Mouse (Mus musculus): ENCODE measurements around the gene Nktr. TPM values are rescaled to one million over a fixed set of nuclear protein-coding genes. Genes with fewer than 3 reads are reported as not detected.

Gene Nktr
- 102 TPM for polyA plus RNA-seq (2017; shearing (Covaris generic))

DNA sequence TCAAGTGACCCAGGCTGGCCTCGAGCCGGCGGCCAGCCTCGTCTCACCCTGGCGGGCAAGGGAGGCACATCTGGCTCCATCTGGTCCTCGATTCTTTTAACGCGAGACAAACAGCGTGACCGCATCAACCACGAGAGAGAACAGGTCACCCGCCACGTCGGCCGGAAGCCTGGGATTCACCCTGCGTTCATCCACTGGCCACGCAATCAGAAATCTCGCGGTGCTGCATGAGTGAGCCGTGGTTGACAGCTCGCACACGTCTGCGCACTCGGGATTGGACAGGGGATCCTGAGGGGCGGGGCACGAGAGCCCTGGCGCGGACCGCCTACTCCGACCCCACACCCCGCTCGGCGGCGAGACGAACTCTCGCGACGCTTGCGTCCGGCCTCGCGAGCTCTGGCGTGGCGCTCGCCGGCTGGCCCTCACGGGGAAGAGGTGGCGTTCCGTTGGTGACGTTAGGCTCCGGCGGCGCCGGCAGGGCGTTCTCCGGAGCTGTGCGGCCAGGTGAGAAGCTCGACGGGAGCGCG, at the start of gene Nktr:
Gene Nktr, plus strand, starts transcription at position 378 of the 527 bp plus-strand sequence.

DNA sequence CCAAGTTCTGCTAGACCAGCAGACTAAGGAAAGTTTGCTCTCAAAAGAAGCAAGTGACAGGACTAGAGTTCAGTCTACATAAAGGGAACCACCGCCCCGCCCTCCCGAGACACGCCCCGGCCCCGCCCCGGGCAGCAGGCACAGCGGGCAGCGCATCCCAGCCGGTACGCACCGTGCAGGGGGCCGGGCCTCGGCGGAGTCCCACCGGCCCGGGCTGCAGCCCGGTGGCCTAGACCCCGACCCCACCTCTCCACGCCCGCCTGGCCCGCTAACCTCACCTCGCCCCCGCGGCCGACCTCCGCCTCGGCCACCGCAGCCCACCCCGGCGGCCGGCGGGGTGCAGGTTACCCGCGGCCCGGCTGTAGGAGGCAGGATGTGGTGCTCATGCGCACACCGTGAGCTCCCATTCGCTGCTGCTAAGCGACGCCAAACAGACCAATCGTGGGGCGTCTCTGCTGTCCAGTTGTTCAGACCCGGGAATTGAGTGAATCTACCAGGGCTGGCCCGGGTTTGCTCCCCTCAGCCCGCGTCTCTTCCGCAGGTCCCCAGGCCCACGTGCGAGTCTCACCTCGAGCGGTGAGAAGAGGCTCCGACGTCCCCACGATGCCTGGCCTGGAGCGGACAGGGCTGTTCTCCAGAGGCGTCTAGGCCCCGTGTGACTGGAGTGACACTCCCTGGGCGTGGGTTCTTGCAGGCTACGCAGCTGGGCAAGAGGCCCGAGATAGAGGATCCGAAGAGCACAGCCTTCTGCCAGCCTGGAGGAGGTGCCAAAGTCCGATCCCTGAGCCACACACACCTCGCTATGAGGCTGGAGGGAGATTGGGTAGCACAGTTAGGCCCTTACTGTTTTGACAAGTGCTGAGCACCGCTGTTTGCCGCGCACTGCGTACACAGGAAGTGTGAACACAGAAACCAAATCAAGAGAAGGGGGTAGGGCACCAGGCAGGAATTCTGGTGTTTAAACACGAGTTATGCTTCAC, 14.0 kb upstream of the Nktr start, which contains the start of gene Sec22c:
Gene Sec22c, minus strand, starts transcription at position 845 of the 980 bp plus-strand sequence.

DNA sequence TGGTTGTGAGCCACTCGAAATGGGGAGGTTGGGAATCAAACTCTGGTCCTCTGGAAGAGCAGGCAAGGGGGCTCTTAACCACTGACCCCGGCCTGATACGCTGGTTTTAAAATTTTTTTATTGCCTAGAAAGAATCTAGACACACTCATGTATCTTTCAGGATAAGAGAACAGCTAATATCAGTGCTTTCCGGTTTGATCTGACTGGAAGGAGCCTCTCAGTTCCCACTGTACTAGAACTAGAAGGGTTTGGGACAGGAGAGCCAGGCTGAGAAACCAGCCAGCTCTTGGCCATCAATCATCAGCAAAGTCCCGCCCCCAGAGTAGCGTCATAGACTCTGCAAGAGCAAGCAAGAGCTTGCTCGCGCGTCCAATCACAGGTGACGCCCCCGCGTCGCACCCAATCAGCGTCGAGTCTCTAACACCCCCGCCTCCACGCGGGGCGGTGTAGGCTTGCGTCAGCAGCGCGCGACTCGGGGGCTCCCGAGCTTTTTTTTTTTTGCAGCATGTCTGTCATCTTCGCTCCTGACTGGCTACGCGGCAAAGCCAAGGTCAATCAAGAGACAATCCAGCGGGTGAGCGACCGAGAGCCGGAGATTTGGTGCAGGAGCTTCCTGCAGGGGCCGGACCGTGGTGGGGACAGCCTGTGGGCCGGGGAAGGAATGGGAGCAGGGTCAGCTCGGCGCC, 8.9 kb upstream of the Nktr start, which contains the start of gene Ss18l2:
Gene Ss18l2, plus strand, starts transcription at position 432 of the 686 bp plus-strand sequence.

DNA sequence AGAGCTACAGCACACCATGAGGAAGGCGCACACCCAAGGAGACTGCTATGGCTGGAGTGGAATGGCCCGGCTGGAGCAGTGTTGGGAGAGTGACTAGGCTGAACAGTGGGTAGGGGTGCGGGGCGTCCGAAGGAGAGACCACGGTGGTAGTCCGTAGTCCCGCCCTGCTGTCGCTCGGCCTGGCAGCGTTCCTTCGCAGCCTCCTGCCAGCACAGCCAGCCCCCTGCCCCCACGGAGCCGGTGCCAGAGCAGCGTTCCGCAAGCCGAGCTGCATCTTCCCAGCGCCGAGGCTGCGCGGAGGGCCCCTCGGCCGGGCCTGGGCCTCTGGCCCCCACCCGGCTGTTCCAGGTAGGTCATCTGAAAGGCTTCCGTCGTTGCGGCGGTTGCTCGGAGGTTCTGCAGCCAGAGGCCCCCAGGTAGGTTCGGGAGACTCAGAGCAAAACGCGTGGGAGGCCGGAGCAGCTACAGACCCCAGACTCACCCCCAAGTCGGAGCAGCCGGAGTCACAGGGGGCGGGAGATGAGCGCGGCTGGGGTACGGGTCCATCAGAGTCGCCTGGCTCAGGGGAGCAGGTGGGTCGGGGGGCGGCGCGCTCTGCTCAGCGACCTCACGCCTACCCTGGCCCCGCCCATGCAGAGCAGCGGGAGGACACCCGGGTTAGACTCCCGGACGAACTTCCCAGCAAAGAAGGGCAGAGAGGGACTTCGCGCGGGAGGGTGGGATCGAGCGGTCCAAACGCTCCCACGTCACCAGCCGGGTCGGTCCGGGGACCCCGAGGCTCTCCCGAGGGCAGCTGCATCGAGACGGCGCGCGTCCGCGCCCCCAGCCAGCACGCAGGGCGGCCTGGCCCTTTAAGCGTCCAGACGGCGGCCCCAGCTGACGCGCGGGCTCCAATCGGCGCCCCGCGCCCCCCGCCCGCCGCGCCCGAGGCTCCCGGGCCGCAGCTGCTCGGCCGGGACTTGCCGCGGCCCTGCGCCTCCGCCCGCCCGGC, 40.4 kb downstream of the Nktr start, which contains the start of gene Zfp651:
Gene Zfp651, plus strand, starts transcription at position 240 of the 991 bp plus-strand sequence.

DNA sequence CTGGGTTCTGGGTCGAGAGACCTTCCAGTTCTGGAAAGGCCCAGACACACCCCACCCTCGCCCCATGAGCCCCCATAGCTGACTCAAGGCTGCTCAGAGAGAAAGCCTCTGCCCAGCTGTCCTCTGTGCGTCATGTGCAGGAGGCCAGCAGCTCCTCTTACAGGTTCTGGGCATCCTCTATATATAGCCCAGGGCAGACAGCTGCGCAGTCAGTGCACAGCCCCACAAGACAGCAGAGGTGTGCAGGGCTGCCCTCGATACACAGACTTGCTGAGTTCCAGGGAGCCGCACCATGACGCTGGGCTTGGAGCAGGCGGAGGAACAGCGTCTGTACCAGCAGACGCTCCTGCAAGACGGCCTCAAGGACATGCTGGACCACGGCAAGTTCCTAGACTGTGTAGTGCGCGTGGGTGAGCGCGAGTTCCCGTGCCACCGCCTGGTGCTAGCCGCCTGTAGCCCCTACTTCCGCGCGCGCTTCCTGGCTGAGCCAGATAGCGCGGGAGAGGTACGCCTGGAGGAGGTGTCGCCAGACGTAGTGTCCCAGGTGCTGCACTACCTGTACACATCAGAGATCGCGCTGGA, 58.6 kb downstream of the Nktr start, which contains the start of gene Klhl40:
Gene Klhl40, plus strand, starts transcription at position 124 of the 582 bp plus-strand sequence.

DNA sequence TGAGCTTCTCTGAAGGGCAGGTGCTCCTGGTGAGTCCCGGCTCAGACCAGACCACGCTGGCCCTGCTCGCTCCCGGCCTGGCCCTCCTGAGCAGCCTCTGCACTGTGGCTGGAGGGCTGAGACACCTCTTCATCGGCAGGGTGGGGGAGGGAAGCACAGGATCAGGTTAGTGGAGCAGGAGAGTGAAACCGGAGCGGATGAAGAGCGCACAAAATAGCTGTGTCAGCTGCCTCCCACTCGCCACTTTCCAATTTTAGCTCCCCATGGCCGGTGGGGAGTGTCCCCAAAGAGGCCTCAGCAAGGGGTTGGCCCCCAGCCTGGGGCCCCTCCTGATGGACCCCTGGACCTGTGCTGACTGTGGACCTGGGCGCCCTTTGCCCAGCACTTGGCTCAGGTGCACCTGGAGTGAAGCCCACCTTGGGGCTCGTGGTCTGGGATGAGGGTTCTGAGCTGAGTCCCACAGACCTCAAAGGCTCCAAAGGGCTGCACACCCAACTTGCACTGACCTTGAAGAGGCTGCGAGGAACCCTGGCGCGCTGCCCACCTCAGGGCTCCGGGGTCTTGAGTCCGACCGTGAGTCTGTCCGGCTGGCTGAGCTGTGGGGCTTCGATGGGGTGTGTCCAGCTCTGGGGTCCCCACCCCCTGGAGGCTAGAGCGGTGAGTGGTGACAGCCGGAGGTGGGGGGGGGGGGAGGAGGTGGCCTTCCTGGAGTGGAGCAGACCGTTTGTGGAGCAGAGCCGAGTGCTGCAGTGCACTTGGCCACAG, 73.0 kb downstream of the Nktr start, which contains the start of gene Hhatl:
Gene Hhatl, minus strand, starts transcription at position 751 of the 765 bp plus-strand sequence.

Other genes with a start within 250 kb of the Nktr start
- not detected for gene Cck, start 223.5 kb upstream of the Nktr start, polyA plus RNA-seq (2017; shearing (Covaris generic))
- gene Lyzl4, start 77.1 kb upstream of the Nktr start, polyA plus RNA-seq (2017; shearing (Covaris generic)) = not detected
- 8.3 TPM for gene Vipr1, start 76.5 kb upstream of the Nktr start, polyA plus RNA-seq (2017; shearing (Covaris generic))
- 31.7 TPM for gene Sec22c, start 13.7 kb upstream of the Nktr start, polyA plus RNA-seq (2017; shearing (Covaris generic))
- gene Ss18l2, start 8.8 kb upstream of the Nktr start, polyA plus RNA-seq (2017; shearing (Covaris generic)) = 40.4 TPM
- 0.24 TPM for gene Zfp651, start 40.2 kb downstream of the Nktr start, polyA plus RNA-seq (2017; shearing (Covaris generic))
- gene Klhl40, start 58.4 kb downstream of the Nktr start, polyA plus RNA-seq (2017; shearing (Covaris generic)) = not detected
- gene Hhatl, start 73.3 kb downstream of the Nktr start, polyA plus RNA-seq (2017; shearing (Covaris generic)) = not detected
- gene Ccdc13, start 120.3 kb downstream of the Nktr start, polyA plus RNA-seq (2017; shearing (Covaris generic)) = not detected
- 119 TPM for gene Higd1a, start 139.2 kb downstream of the Nktr start, polyA plus RNA-seq (2017; shearing (Covaris generic))
- gene Ackr2, start 179.2 kb downstream of the Nktr start, polyA plus RNA-seq (2017; shearing (Covaris generic)) = not detected
- not detected for gene Cyp8b1, start 197.1 kb downstream of the Nktr start, polyA plus RNA-seq (2017; shearing (Covaris generic))
- not detected for gene Fam198a, start 231.8 kb downstream of the Nktr start, polyA plus RNA-seq (2017; shearing (Covaris generic))

Measured in CD4-positive, CD25-positive, alpha-beta regulatory T cell, adult 9 weeks (primary cell).